Mouse (Mus musculus) MN1 (cell line): ENCODE data around the gene Ccl24.

Experiments
- DNase-seq: peaks from one replicate; pipeline ENCODE4 v3.0.0-alpha.2; 2016; ENCODE audit warnings: low spot score

Gene Ccl24

GRCm38 (mm10) chr5:135544865-135545797 is 27.7 kb downstream of the Ccl24 start, which contains the start of gene Hip1:
Gene Hip1, minus strand, starts transcription at chr5:135545120.
- peak; percentile 100 for DNase-seq

- DNase-seq: peak; percentile 53
These were observed 28.8 kb downstream of the Ccl24 start for GRCm38 (mm10) chr5:135544032-135544558.

DNA sequence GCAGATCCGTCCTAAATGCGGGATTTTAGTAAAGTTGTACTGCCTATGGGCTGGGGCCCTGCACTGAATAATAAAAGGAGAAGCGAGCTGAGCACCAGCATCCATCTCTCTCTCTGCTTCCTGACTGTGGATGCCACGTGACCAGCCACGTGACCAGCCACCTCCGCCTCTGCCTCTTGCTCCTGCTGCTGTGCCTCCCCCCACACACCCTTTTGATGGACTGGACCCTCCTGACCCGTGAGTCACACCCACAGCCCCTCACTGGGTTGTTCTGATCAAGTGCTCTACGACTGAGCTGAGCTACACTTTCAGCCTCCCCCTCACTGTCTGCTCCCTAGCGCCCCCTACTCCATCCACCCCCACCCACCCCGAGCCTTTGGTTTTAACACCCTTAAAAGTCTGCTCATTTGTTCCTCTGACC is 35.0 kb downstream of the Ccl24 start:
- no peak for DNase-seq

GRCm38 (mm10) chr5:135537326-135537725 is 35.5 kb downstream of the Ccl24 start:
- DNase-seq: no peak

DNA sequence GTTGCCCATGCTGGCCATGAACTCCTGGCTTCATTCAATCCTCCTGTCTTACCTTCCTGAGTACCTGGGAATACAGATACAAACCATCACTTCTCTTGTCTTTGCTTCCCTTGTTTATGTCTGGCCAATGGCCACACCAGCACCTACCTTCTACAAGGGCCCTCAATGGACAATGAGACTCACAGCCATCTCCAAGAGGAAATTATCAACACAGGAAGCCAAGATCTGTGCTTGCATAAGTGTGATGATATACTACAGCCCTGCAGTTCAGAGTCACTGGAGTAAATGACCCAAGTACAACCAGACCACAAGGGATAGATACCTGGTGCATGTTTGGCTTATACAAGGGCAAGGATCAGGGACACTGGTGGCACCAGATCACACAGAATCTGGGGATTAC is 37.0 kb downstream of the Ccl24 start:
- no peak for DNase-seq

- no peak for DNase-seq
These were observed 39.4 kb downstream of the Ccl24 start for GRCm38 (mm10) chr5:135533431-135533830.

DNA sequence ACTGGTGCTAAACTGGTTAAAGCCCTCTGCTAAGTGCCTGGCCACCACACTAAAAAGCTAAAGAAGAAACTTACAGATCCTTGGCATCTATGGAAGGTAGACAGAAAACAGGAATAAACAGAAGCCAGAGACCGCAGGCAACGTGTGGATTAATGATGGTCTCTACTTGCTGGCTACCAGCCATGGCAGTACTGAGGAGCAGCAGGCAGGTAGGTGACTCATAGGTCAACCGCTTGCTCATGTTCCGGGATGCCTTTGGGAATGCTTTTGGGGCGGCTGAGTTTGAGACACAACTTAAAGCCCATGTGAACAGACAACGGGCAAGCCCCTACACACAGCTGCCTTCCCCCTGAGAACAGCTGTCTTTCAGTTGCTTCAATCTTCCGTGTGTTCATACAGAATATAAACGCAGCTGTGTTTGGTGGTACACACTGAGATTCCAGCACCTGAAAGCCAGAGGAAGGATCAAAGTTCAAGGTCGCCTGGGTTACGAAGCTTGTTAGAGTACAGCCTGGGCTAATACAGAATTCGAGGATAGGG is 41.5 kb downstream of the Ccl24 start:
- no peak for DNase-seq

GRCm38 (mm10) chr5:135529964-135530363 is 42.9 kb downstream of the Ccl24 start:
- no peak for DNase-seq

- DNase-seq: no peak
These were observed 43.5 kb downstream of the Ccl24 start for GRCm38 (mm10) chr5:135529310-135529709.

- no peak for DNase-seq
These were observed 44.9 kb downstream of the Ccl24 start for GRCm38 (mm10) chr5:135527986-135528385.

- DNase-seq: no peak
These were observed 47.9 kb downstream of the Ccl24 start for GRCm38 (mm10) chr5:135524660-135525560.

GRCm38 (mm10) chr5:135524087-135524486 is 48.8 kb downstream of the Ccl24 start:
- no peak for DNase-seq

DNA sequence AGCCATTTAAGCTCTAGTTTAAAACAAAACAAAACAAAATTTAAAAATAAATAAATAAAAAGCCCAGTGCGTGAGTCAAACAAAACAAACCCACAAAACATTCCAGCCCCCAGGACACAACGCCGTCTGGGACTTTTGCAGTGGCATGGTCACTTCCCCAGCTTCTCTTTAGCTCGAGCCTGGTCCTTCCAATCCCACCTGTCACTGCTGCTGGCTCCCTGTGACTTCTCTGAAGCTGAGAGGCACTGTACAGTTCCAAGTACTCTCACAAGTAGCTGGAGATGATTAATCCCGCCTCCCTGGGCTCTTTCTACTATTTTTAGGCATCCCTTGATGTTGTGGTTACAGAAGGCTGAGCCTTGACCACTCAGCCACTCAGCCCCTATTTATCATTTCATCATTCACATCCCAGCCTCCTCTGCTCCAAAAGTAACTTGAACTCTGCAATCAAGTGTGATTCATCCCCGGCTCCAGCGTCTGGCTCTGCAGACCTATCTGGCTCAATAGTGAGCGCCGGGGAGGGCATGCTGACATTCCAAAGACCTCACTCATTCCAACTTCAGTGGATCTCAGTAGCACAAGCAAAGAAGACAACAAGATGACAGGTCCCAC is 50.6 kb downstream of the Ccl24 start:
- DNase-seq: peak; percentile 55
